Mouse (Mus musculus) testis, adult 2 months (tissue): Measurements from ENCODE around the gene Nop9. TPM values are rescaled to one million over a fixed set of nuclear protein-coding genes. Genes with fewer than 3 reads are reported as not detected.
A peak's percentile ranks its signal among the peaks of the same experiment; 100 is the strongest.
"Not testable (repeated sequence)": the region's sequence is repeated elsewhere in the genome, so short reads cannot be mapped to it uniquely, and the experiment has no call there.

Experiments
- H3K27ac ChIP-seq: fragments of 200-500 bp; 2 replicates; pipeline ENCODE4 v1.5.1; 2012; ENCODE audit warnings: low read depth, low read length; ENCODE audit not compliant: control insufficient read depth, insufficient read depth
- H3K27me3 ChIP-seq: fragments of 200-500 bp; 2 replicates; pipeline ENCODE4 v1.6.1; 2012; ENCODE audit warnings: mild to moderate bottlenecking, low read length, moderate library complexity; ENCODE audit not compliant: control insufficient read depth, insufficient read depth
- H3K36me3 ChIP-seq: fragments of 200-500 bp; 2 replicates; pipeline ENCODE4 v1.6.1; 2012; ENCODE audit warnings: mild to moderate bottlenecking, low read length; ENCODE audit not compliant: control insufficient read depth, insufficient read depth
- H3K4me1 ChIP-seq: fragments of 200-500 bp; 2 replicates; pipeline ENCODE4 v1.6.1; 2012; ENCODE audit warnings: low read length; ENCODE audit not compliant: control insufficient read depth, insufficient read depth
- H3K4me3 ChIP-seq: fragments of 200-500 bp; 2 replicates; pipeline ENCODE4 v1.5.1; 2012; ENCODE audit warnings: low read depth, mild to moderate bottlenecking, low read length, moderate library complexity, mixed read lengths; ENCODE audit not compliant: control insufficient read depth
- CTCF ChIP-seq: fragments of 200-500 bp; IDR thresholded peaks from 2 replicates; pipeline ENCODE4 v1.5.1; 2012; ENCODE audit warnings: low read depth, mild to moderate bottlenecking, inconsistent platforms, low read length, moderate library complexity; ENCODE audit not compliant: control insufficient read depth, insufficient read depth, insufficient replicate concordance
- POLR2A ChIP-seq: fragments of 200-500 bp; IDR thresholded peaks from 2 replicates; pipeline ENCODE4 v1.6.1; 2012; ENCODE audit warnings: low read depth, mild to moderate bottlenecking, inconsistent platforms, low read length, moderate library complexity; ENCODE audit not compliant: control insufficient read depth
- polyA plus RNA-seq: library from polyadenylated mRNA; depleted of rRNA; stranded (reverse); fragments of >200 nt; gene quantifications from 2 replicates; pipeline ENCODE4 v1.2.3, GENCODE M21; 2012

Nop9 gene
- polyA plus RNA-seq, 1 experiment = 144 TPM

DNA sequence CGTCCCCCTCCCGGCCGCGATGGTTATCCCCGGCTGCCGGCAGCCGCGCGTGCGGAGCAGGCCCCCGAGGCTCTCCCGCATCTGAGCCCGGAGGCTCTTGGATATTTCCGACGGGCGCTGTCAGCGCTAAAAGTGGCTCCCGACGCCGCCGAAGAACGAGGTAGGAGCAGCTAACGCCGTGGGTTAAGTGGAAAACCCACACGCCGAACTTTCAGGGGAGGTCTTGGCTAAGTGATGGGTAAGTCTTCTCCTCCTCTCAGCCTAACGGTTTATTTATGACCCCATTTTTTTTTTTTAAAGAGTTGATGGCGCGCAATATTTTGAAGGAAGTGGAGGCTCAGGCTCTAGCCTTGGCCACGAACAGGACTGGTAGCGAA lies 356 bp downstream of the Nop9 start:
- Histone ChIP-seq H3K27me3 (no peaks in the 10 kb centered on the region), H3K27ac (peak overlapping the region; percentile 86), H3K4me1 (peaks cover 11% of the 10 kb centered on the region), H3K36me3 (no peaks in the 10 kb centered on the region; the same call in none of the 2 replicates), H3K4me3 (peak overlapping the region; percentile 96)
- TF ChIP-seq POLR2A = no peak
- no peak for TF ChIP-seq CTCF

DNA sequence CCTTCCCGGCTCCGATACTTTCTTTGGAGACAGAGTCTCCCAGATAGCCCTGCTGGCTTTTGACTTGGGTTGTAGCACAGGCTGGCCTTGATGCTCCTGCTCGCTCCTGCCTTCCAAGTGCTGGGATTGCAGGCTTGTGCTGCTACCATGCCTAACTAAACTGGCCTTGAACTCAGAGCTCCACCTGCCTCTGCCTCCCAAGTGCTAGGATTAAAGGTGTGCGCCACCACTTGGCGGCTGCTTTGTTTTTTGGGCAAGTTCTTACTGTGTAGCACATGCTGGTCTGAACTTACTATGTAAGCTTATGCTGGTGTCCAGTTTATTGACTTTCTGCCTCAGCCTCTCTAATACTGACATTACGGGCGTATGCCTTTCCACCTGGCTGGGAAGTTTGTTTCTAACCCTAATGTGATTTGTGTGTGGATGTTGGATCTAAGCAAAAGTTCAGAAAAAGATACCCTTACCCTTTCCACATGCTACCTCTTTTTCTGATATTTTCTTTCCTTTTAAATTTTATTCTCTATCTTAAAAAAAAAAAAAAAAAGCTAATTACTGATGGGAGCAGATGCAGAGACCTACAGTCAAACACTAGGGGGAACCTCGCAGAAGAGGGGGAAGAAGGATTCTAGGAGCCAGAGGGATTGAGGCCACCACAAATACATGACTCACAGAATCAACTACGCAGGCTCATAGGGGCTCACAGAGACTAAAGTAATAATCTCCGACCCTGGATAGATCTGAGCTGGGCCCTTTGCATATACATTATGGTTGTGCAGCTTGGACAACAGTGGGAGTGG lies 1.8 kb downstream of the Nop9 start:
- H3K27ac ChIP-seq = no peak overlapping the region
- TF ChIP-seq POLR2A (no peak), CTCF (no peak)
- H3K4me3 ChIP-seq = peak overlapping the region; percentile 96
- peaks cover 11% of the 10 kb centered on the region for H3K4me1 ChIP-seq
- no peaks in the 10 kb centered on the region; the same call in none of the 2 replicates for H3K36me3 ChIP-seq
- H3K27me3 ChIP-seq = no peaks in the 10 kb centered on the region

DNA sequence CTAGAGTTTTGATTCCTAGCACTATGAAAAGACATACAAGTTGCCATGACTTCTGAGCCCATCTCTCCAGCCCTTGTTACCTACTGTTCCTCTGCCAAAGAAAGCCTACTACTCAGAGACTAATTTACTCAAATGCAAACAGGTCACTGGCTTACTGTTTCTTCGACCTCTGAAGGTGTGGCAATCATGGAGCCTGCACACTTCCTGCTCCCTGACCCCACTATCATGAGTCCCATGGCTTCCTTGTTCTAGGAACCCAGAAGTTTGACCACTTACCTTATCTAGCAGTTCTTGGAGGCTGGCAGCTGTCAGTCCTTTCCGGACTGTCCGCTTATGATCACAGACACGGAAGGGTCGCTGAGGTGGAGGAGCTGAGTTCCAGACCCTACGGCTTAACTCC lies 12.1 kb downstream of the Nop9 start:
- Histone ChIP-seq H3K36me3 (peaks cover 4% of the 10 kb centered on the region), H3K27ac (no peak overlapping the region), H3K4me3 (no peak overlapping the region), H3K27me3 (no peaks in the 10 kb centered on the region), H3K4me1 (no peaks in the 10 kb centered on the region; the same call in none of the 2 replicates)
- no peak for TF ChIP-seq CTCF
- no peak for TF ChIP-seq POLR2A

DNA sequence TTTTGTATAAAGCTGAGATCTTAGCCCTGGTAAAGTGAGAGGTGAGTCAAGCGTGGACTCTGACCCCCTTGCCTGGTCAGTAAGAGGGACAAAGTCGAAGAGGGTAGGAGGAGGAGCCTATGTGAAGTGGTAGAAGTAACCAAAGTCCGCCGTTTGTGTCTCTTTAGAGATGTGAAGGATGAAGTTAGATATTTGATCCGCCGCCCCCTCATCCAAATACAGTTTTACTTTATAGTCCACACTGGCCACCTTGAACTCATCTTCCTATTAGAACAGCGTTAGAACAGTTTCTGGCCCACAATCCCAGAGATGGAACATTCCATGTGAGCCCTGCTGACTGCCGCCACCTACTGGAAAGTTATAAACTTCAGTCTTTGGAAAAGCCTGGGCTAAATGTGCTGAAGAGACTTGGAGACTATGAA lies 12.9 kb downstream of the Nop9 start, which contains the start of gene Cideb:
Gene Cideb, minus strand, starts transcription at position 96 of the 422 bp plus-strand sequence.
- Histone ChIP-seq H3K36me3 (no peaks in the 10 kb centered on the region; the same call in none of the 2 replicates), H3K4me1 (peaks cover 2% of the 10 kb centered on the region), H3K27ac (no peak within 1 kb of the TSS), H3K27me3 (no peaks in the 10 kb centered on the region), H3K4me3 (no peak within 1 kb of the TSS)
- TF ChIP-seq POLR2A (no peak), CTCF (0 out of 2 replicates have a peak, but pooled peaks have one; percentile 3)

DNA sequence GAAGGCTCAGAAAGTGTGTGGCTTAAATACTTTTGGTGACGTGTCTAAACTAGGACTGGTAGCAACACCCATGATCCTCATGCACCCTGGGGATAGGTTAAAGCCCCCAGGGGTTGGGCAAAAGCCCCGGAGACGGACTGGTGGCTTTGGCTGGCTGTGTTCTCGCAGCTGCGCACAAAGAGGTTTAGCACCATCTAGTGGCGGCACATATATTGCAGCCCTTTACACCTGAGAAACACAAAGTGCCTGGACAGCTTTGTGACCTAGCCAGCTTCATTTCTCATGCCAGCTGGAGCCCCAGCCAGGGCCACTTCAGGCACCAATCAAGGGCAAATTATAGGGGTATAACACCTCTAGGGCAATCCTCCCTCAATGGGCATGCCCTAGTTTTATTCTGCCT lies 14.7 kb downstream of the Nop9 start:
- H3K36me3 ChIP-seq, H3K4me3 ChIP-seq, H3K27ac ChIP-seq, H3K27me3 ChIP-seq, H3K4me1 ChIP-seq: not testable (repeated sequence)
- peak; percentile 68; the same call in 1 of the 2 replicates for TF ChIP-seq CTCF

DNA sequence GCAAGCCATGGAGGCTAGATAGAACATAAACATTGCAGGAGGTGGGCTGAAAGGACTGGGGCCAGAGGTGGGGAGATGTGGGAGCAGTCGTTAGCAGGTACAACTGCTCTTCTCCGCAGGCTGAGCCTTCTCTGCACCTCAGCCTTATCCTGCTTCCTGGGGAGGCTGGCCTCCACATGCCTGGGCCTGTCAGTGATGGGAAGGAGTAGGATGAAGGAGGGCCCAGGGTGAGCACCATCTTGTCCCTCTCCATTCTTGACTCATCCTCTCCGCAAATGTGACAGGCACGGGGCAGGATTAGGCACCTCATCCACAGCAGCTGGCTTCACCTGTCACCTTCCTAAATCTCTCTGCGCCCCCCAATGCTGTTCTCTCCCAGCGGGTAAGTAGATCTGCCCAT lies 15.7 kb downstream of the Nop9 start, which contains the start of gene Ltb4r2:
Gene Ltb4r2, plus strand, starts transcription at position 266 of the 400 bp plus-strand sequence.
- Histone ChIP-seq H3K27ac (no peak within 1 kb of the TSS), H3K4me1 (peaks cover 2% of the 10 kb centered on the region), H3K36me3 (no peaks in the 10 kb centered on the region), H3K4me3 (peak within 1 kb of the TSS; percentile 53), H3K27me3 (no peaks in the 10 kb centered on the region)
- TF ChIP-seq CTCF (no peak), POLR2A (no peak)

DNA sequence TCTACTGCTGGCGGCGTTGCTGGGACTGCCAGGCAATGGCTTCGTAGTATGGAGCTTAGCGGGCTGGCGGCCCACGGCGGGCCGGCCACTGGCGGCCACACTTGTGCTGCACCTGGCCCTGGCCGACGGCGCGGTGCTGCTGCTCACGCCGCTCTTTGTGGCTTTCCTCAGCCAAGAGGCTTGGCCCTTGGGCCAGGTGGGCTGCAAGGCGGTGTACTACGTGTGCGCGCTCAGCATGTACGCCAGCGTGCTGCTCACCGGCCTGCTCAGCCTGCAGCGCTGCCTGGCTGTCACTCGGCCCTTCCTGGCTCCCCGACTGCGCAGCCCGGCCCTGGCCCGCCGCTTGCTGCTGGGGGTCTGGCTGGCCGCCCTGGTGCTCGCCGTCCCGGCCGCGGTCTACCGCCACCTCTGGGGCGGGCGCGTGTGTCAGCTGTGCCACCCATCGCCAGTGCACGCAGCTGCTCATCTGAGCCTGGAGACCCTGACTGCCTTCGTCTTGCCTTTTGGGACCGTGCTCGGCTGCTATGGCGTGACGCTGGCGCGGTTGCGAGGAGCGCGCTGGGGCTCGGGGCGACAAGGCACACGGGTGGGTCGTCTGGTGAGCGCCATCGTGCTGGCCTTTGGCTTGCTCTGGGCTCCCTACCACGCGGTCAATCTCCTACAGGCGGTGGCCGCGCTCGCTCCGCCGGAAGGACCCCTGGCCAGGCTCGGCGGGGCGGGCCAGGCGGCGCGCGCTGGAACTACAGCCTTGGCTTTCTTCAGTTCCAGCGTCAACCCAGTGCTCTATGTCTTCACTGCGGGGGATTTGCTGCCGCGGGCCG lies 16.7 kb downstream of the Nop9 start:
- H3K27me3 ChIP-seq = no peaks in the 10 kb centered on the region
- H3K36me3 ChIP-seq = no peaks in the 10 kb centered on the region
- peak overlapping the region; percentile 53 for H3K4me3 ChIP-seq
- H3K27ac ChIP-seq = no peak overlapping the region
- TF ChIP-seq CTCF (no peak), POLR2A (no peak)
- peaks cover 2% of the 10 kb centered on the region for H3K4me1 ChIP-seq
